Mouse (Mus musculus) G1E (cell line): ENCODE data around the gene Eif4a1.
"Not testable (repeated sequence)": the region's sequence is repeated elsewhere in the genome, so short reads cannot be mapped to it uniquely, and the experiment has no call there.

Experiments used
- CTCF ChIP-seq: IDR thresholded peaks from 2 replicates; pipeline ENCODE4 v1.5.1; 2012; ENCODE audit warnings: low read depth, low read length, inconsistent platforms, mixed read lengths
- GATA1 ChIP-seq: IDR thresholded peaks from 2 replicates; pipeline ENCODE4 v1.6.1; 2012; ENCODE audit warnings: borderline replicate concordance, low read length, inconsistent platforms, mixed read lengths
- GATA2 ChIP-seq: IDR thresholded peaks from 2 replicates; pipeline ENCODE4 v1.6.1; 2012; ENCODE audit warnings: low read depth, low read length, inconsistent platforms, borderline replicate concordance
- POLR2AphosphoS5 ChIP-seq: IDR thresholded peaks from 2 replicates; pipeline ENCODE4 v1.6.1; 2012; ENCODE audit warnings: low read depth, low read length, inconsistent platforms; ENCODE audit not compliant: insufficient replicate concordance

DNA sequence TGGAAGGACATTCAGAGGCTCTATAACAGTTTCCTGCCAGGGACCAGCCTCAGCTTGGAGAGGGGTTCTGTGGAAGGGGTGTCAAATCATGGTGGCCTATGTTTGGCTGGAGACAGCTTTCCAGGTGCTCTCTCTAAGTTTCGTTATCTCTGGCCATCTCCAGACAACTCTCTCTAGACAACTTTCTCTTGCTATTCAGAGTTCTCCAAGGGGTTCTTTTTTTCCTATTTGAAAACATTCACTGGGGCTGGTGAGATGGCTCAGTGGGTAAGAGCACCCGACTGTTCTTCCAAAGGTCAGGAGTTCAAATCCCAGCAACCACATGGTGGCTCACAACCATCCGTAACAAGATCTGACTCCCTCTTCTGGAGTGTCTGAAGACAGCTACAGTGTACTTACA, 31.2 kb upstream of the Eif4a1 start:
- TF ChIP-seq CTCF, GATA1, GATA2, POLR2AphosphoS5: not testable (repeated sequence)
